Comparison of ENCODE assay signal across 32 mouse cellular contexts in genomic region chr6:83614469-83614868, GRCm38 (mm10). TPM values are rescaled to one million over a fixed set of nuclear protein-coding genes. Genes with fewer than 3 reads are reported as not detected.
DNase-seq lines count a peak whose midpoint lies in the region; ATAC-seq and TF ChIP-seq lines count a peak whose summit lies in the region.
"Had no signal": no experiment of that assay in that cellular context is flagged by ENCODE, and none has a peak within 500 bp of the region (broad histone marks: within the 10 kb centered on the region; RNA-seq: fewer than 3 reads in every experiment).

No protein-coding gene starts in this region.

- no peaks in the 10 kb centered on the region for H3K36me3 ChIP-seq in heart, embryonic 15.5 days
- no peaks in the 10 kb centered on the region for H3K36me3 ChIP-seq in heart, adult 2 months (ENCODE audit: control insufficient read depth, insufficient read depth, low read length)
- H3K36me3 ChIP-seq in stomach, embryonic 16.5 days (ENCODE audit: control insufficient read depth, insufficient read depth, low read length): no peaks in the 10 kb centered on the region
- no peaks in the 10 kb centered on the region for H3K36me3 ChIP-seq in stomach, postnatal 0 days (ENCODE audit: control insufficient read depth, insufficient read depth, low read length)
- no peaks in the 10 kb centered on the region for H3K36me3 ChIP-seq in hindbrain, embryonic 13.5 days
- H3K36me3 ChIP-seq: forebrain, embryonic 10.5 days; G1E; hindbrain, embryonic 12.5 days; intestine, embryonic 15.5 days had no signal

- intact Hi-C loops in heart, adult 2 months (cut with DNase I): no loop called here

- no peak overlapping the region for H3K4me3 ChIP-seq in heart, embryonic 15.5 days
- no peak overlapping the region for H3K4me3 ChIP-seq in heart, adult 2 months
- no peak overlapping the region for H3K4me3 ChIP-seq in stomach, embryonic 16.5 days (replicated peaks; ENCODE audit: low read length)
- H3K4me3 ChIP-seq in stomach, postnatal 0 days (ENCODE audit: low read depth, low read length): no peak overlapping the region
- H3K4me3 ChIP-seq in hindbrain, embryonic 13.5 days: no peak overlapping the region
- H3K4me3 ChIP-seq: forebrain, embryonic 10.5 days; forebrain, embryonic 13.5 days; hindbrain, embryonic 12.5 days; intestine, embryonic 15.5 days had no signal

- no peak overlapping the region for H3K27ac ChIP-seq in heart, embryonic 15.5 days
- H3K27ac ChIP-seq in heart, adult 2 months: no peak overlapping the region
- no peak overlapping the region for H3K27ac ChIP-seq in stomach, embryonic 16.5 days (ENCODE audit: low read length)
- no peak overlapping the region for H3K27ac ChIP-seq in stomach, postnatal 0 days (replicated peaks)
- no peak overlapping the region for H3K27ac ChIP-seq in hindbrain, embryonic 13.5 days
- H3K27ac ChIP-seq: forebrain, embryonic 10.5 days; forebrain, embryonic 13.5 days; hindbrain, embryonic 12.5 days; intestine, embryonic 15.5 days had no signal

- no peak for TF ChIP-seq EP300 in heart, adult 2 months (IDR thresholded peaks at IDR 0.05; ENCODE audit: insufficient read depth, low read depth, low read length)
- no peak for TF ChIP-seq EP300 in stomach, postnatal 0 days (optimal IDR thresholded peaks at IDR 0.05)

- H3K9me3 ChIP-seq in heart, embryonic 15.5 days (replicated peaks): no peaks in the 10 kb centered on the region
- no peaks in the 10 kb centered on the region for H3K9me3 ChIP-seq in stomach, embryonic 16.5 days (replicated peaks; ENCODE audit: control insufficient read depth, low read length)
- H3K9me3 ChIP-seq in stomach, postnatal 0 days (ENCODE audit: control insufficient read depth, low read length): no peaks in the 10 kb centered on the region
- no peaks in the 10 kb centered on the region for H3K9me3 ChIP-seq in hindbrain, embryonic 13.5 days
- H3K9me3 ChIP-seq: forebrain, embryonic 10.5 days; forebrain, embryonic 13.5 days; G1E; hindbrain, embryonic 12.5 days; intestine, embryonic 15.5 days had no signal

- peak; percentile 27; the same call in 1 of the 2 replicates for ATAC-seq in heart, embryonic 15.5 days (replicated peaks; ENCODE audit: insufficient number of reproducible peaks, insufficient read depth, low FRiP score, low read depth)
- peak; percentile 21; the same call in 1 of the 2 replicates for ATAC-seq in stomach, embryonic 16.5 days (ENCODE audit: insufficient read depth, low FRiP score)
- no peak for ATAC-seq in stomach, postnatal 0 days (ENCODE audit: low FRiP score, low TSS enrichment)
- ATAC-seq in hindbrain, embryonic 13.5 days (ENCODE audit: low FRiP score): no peak
- ATAC-seq: forebrain, embryonic 13.5 days; forebrain, embryonic 16.5 days; hindbrain, embryonic 16.5 days; intestine, embryonic 15.5 days; Patski had no signal

- TF ChIP-seq POLR2A in heart, adult 2 months (IDR thresholded peaks at IDR 0.05; ENCODE audit: insufficient read depth, low read depth, low read length): no peak

- peak; percentile 87 for DNase-seq in heart, adult 11 months
- DNase-seq in heart, adult 18-20 months: no peak
- DNase-seq in heart, adult 2 months: no peak
- DNase-seq in stomach, postnatal 0 days (ENCODE audit: low spot score): no peak
- DNase-seq: adrenal gland, postnatal 14 days; B cell, adult 2 months; cerebellum, adult 11 months; cerebellum, adult 2 months; cerebellum, adult 9-11 months; cerebellum, postnatal 25 days; gastrocnemius, postnatal 10 days; gastrocnemius, postnatal 36 days; heart, postnatal 10 days; kidney, adult 11 months had no signal

- H3K9ac ChIP-seq in heart, embryonic 15.5 days: no peak overlapping the region
- no peak overlapping the region for H3K9ac ChIP-seq in heart, adult 2 months (ENCODE audit: low read depth, low read length)
- H3K9ac ChIP-seq in stomach, embryonic 16.5 days (ENCODE audit: low read length): no peak overlapping the region
- no peak overlapping the region for H3K9ac ChIP-seq in stomach, postnatal 0 days (ENCODE audit: low read length)
- no peak overlapping the region for H3K9ac ChIP-seq in hindbrain, embryonic 13.5 days
- H3K9ac ChIP-seq: forebrain, embryonic 13.5 days; hindbrain, embryonic 12.5 days; intestine, embryonic 15.5 days had no signal

- TF ChIP-seq CTCF in heart, adult 2 months (IDR thresholded peaks at IDR 0.05): no peak
- TF ChIP-seq CTCF in stomach, postnatal 0 days (IDR thresholded peaks at IDR 0.05; ENCODE audit: low read depth): no peak

- H3K79me2 ChIP-seq in heart, adult 2 months (replicated peaks; ENCODE audit: control insufficient read depth, insufficient read depth, low read length): no peaks in the 10 kb centered on the region

- H3K4me2 ChIP-seq in heart, embryonic 15.5 days: no peak overlapping the region
- no peak overlapping the region for H3K4me2 ChIP-seq in stomach, embryonic 16.5 days (ENCODE audit: low read depth, low read length)
- H3K4me2 ChIP-seq in stomach, postnatal 0 days (replicated peaks; ENCODE audit: low read depth): no peak overlapping the region
- H3K4me2 ChIP-seq in hindbrain, embryonic 13.5 days: no peak overlapping the region
- H3K4me2 ChIP-seq: forebrain, embryonic 13.5 days; hindbrain, embryonic 12.5 days; intestine, embryonic 15.5 days had no signal

- H3K4me1 ChIP-seq in heart, embryonic 15.5 days (replicated peaks): no peaks in the 10 kb centered on the region
- H3K4me1 ChIP-seq in heart, adult 2 months (ENCODE audit: control insufficient read depth, insufficient read depth, low read length): peaks cover 4% of the 10 kb centered on the region; the same call in 1 of the 2 replicates
- no peaks in the 10 kb centered on the region for H3K4me1 ChIP-seq in stomach, embryonic 16.5 days (ENCODE audit: control insufficient read depth, insufficient read depth, low read length)
- no peaks in the 10 kb centered on the region for H3K4me1 ChIP-seq in stomach, postnatal 0 days (replicated peaks; ENCODE audit: control insufficient read depth, insufficient read depth)
- H3K4me1 ChIP-seq in hindbrain, embryonic 13.5 days (replicated peaks): no peaks in the 10 kb centered on the region
- H3K4me1 ChIP-seq: forebrain, embryonic 13.5 days; hindbrain, embryonic 12.5 days; intestine, embryonic 15.5 days had no signal

- H3K27me3 ChIP-seq in heart, embryonic 15.5 days: peaks cover 4% of the 10 kb centered on the region; the same call in 1 of the 2 replicates
- no peaks in the 10 kb centered on the region for H3K27me3 ChIP-seq in heart, adult 2 months (ENCODE audit: control insufficient read depth, insufficient read depth, low read length)
- no peaks in the 10 kb centered on the region for H3K27me3 ChIP-seq in stomach, embryonic 16.5 days (ENCODE audit: control insufficient read depth, insufficient read depth, low read length)
- no peaks in the 10 kb centered on the region; the same call in 1 of the 2 replicates for H3K27me3 ChIP-seq in stomach, postnatal 0 days (ENCODE audit: control insufficient read depth, insufficient read depth, low read length)
- no peaks in the 10 kb centered on the region for H3K27me3 ChIP-seq in hindbrain, embryonic 13.5 days
- H3K27me3 ChIP-seq: forebrain, embryonic 13.5 days; hindbrain, embryonic 12.5 days; intestine, embryonic 15.5 days had no signal

- 69% methylated on average over 4 of the region's 4 CpGs for WGBS in heart, embryonic 15.5 days
- 77% methylated on average over 4 of the region's 4 CpGs for WGBS in heart, adult 2 months
- WGBS in stomach, embryonic 16.5 days: 88% methylated on average over 4 of the region's 4 CpGs
- WGBS in stomach, postnatal 0 days: 91% methylated on average over 4 of the region's 4 CpGs
- 94% methylated on average over 4 of the region's 4 CpGs for WGBS in hindbrain, embryonic 13.5 days

RNA-seq across cellular contexts. Expression of gene Clec4f, which starts 41.5 kb away (rescaled TPM):
- total RNA-seq in heart, adult 18-20 months (2021): under 1 TPM in 1 of 2 experiments, not detected in 1; 0.18 TPM
- polyA plus RNA-seq in heart, embryonic 15.5 days (2015; fragmentation: Nextera tagmentation; extraction: Ambion mirVana): 0.19 and 0.50 TPM in 2 replicates
- under 1 TPM; 0.27 to 0.57 TPM for total RNA-seq in heart, adult 2 months (2021)
- polyA plus RNA-seq in heart, adult 2 months (2012; rRNA removed): 0.23 TPM in 1 of 2 replicates, not detected in the other
- polyA plus RNA-seq in stomach, embryonic 16.5 days (2015; fragmentation: Nextera tagmentation; extraction: Ambion mirVana): 0.35 and 0.45 TPM in 2 replicates
- 0.11 and 0.15 TPM in 2 replicates for polyA plus RNA-seq in stomach, postnatal 0 days (2015; fragmentation: Nextera tagmentation; extraction: Ambion mirVana)
- polyA plus RNA-seq in hindbrain, embryonic 13.5 days (2015; fragmentation: Nextera tagmentation; extraction: Ambion mirVana): not detected in 2 replicates
- total RNA-seq: adrenal gland, adult 18-20 months; CH12.LX; common myeloid progenitor, adult 5-6 weeks; gastrocnemius, adult 18-20 months; gastrocnemius, postnatal 36 days; granulocyte monocyte progenitor cell, adult 5-6 weeks; heart, postnatal 10 days; hematopoietic stem cell, adult 5-6 weeks had no signal
- polyA plus RNA-seq: cerebellum, adult 2 months; embryonic facial prominence, embryonic 14.5 days; forebrain, embryonic 10.5 days; forebrain, embryonic 13.5 days; forebrain, embryonic 16.5 days; G1E; hindbrain, embryonic 12.5 days; hindbrain, embryonic 16.5 days; Patski had no signal

RNA-seq across cellular contexts. Expression of gene Stambp, which starts 41.9 kb away (rescaled TPM):
- total RNA-seq in heart, adult 18-20 months (2021): 10 to 100 TPM; 10.2 to 13.8 TPM
- polyA plus RNA-seq in heart, embryonic 15.5 days (2015; fragmentation: Nextera tagmentation; extraction: Ambion mirVana): 22.0 and 23.6 TPM in 2 replicates
- total RNA-seq in heart, adult 2 months (2021): 10 to 100 TPM; 11.9 to 12.9 TPM
- 10.1 and 17.6 TPM in 2 replicates for polyA plus RNA-seq in heart, adult 2 months (2012; rRNA removed)
- polyA plus RNA-seq in stomach, embryonic 16.5 days (2015; fragmentation: Nextera tagmentation; extraction: Ambion mirVana): 28.0 and 32.5 TPM in 2 replicates
- polyA plus RNA-seq in stomach, postnatal 0 days (2015; fragmentation: Nextera tagmentation; extraction: Ambion mirVana): 26.4 and 26.9 TPM in 2 replicates
- 50.1 and 51.4 TPM in 2 replicates for polyA plus RNA-seq in hindbrain, embryonic 13.5 days (2015; fragmentation: Nextera tagmentation; extraction: Ambion mirVana)

Comparison
In these comparisons a context has a peak if more than half of its experiments do, and no peak if none do; other contexts are left out.
1. ATAC-seq: peak in heart, embryonic 15.5 days (single experiment) and stomach, embryonic 16.5 days (single experiment); none in stomach, postnatal 0 days (single experiment) and hindbrain, embryonic 13.5 days (single experiment).